Mouse (Mus musculus) embryonic facial prominence, embryonic 14.5 days (tissue): ENCODE measurements at regions not wholly inside any gene's neighbourhood (a gene's known extent, or its start where the extent isn't known, plus 50 kb on each side); places are given as distances from the start of the nearest gene placed in this dataset.
A peak's percentile ranks its signal among the peaks of the same experiment; 100 is the strongest.

Experiments used
- ATAC-seq: fragments of 200-750 bp; cut with Nextera tagmentation; 2 replicates; pipeline ENCODE4 v1.8.0; 2017; ENCODE audit warnings: low read depth, moderate number of reproducible peaks, moderate TSS enrichment
- DNase-seq: peaks from one replicate; pipeline ENCODE4 v3.0.0-alpha.2; 2015; ENCODE audit warnings: low spot score
- H3K27ac ChIP-seq: fragments of 300-500 bp; sonication (generic); replicated peaks from 2 replicates; pipeline ENCODE4 v1.5.1; 2014; ENCODE audit warnings: low read depth, mild to moderate bottlenecking, low read length, moderate library complexity
- H3K27me3 ChIP-seq: fragments of 300-500 bp; sonication (generic); replicated peaks from 2 replicates; pipeline ENCODE4 v1.6.1; 2014; ENCODE audit warnings: low read length; ENCODE audit not compliant: control insufficient read depth, insufficient read depth
- H3K36me3 ChIP-seq: fragments of 300-500 bp; sonication (generic); 2 replicates; pipeline ENCODE4 v1.6.1; 2014; ENCODE audit warnings: low read length, mixed read lengths; ENCODE audit not compliant: control insufficient read depth, insufficient read depth
- H3K4me1 ChIP-seq: fragments of 300-500 bp; sonication (generic); 2 replicates; pipeline ENCODE4 v1.6.1; 2014; ENCODE audit warnings: antibody characterized with exemption, low read length; ENCODE audit not compliant: control insufficient read depth, insufficient read depth
- H3K4me2 ChIP-seq: fragments of 300-500 bp; sonication (generic); 2 replicates; pipeline ENCODE4 v1.6.1; 2014; ENCODE audit warnings: low read depth, mild to moderate bottlenecking, low read length, moderate library complexity, mixed read lengths
- H3K4me3 ChIP-seq: fragments of 300-500 bp; sonication (generic); 2 replicates; pipeline ENCODE4 v1.5.1; 2014; ENCODE audit warnings: low read depth, mild to moderate bottlenecking, low read length
- H3K9ac ChIP-seq: fragments of 300-500 bp; sonication (generic); 2 replicates; pipeline ENCODE4 v1.6.1; 2014; ENCODE audit warnings: low read depth, mild to moderate bottlenecking, low read length, moderate library complexity, mixed read lengths
- H3K9me3 ChIP-seq: fragments of 300-500 bp; sonication (generic); 2 replicates; pipeline ENCODE4 v1.6.1; 2016; ENCODE audit warnings: low read length; ENCODE audit not compliant: control insufficient read depth
- WGBS: fragments of 180-500 bp; shearing (Covaris S2); extraction: QIAGEN DNeasy Blood & Tissue Kit; methylation state at CpG from one replicate; pipeline ENCODE4 v1.1.7; 2014; 5-methylcytosine and 5-hydroxymethylcytosine counted together

DNA sequence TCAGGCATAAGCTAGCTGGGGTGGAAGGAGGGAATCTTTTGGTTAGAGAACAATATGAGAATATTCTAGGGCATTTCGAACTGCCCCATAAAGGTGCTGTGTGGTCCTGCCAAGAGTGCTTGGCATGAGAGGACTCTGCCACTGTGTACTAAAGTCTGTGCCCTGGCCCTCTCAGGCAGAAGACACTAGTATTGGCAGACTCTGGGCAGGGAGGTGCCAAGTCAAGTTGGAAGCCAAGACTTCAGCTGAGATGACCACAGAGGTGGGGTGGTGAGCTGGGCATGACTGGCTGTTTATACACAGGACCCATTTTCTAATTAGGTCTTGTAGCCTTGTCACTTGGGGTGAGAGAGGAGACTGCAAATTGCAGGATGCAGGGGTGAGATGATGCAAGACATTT, 104.4 kb upstream of the Glra1 start:
- no peak for DNase-seq
- ATAC-seq, result no peak
- Histone ChIP-seq H3K4me2 (no peak overlapping the region), H3K4me3 (no peak overlapping the region), H3K9ac (no peak overlapping the region), H3K36me3 (no peaks in the 10 kb centered on the region), H3K27ac (no peak overlapping the region), H3K4me1 (no peaks in the 10 kb centered on the region), H3K27me3 (no peaks in the 10 kb centered on the region), H3K9me3 (no peaks in the 10 kb centered on the region)
- WGBS, result 90% methylated on average over 1 of the region's 1 CpGs

DNA sequence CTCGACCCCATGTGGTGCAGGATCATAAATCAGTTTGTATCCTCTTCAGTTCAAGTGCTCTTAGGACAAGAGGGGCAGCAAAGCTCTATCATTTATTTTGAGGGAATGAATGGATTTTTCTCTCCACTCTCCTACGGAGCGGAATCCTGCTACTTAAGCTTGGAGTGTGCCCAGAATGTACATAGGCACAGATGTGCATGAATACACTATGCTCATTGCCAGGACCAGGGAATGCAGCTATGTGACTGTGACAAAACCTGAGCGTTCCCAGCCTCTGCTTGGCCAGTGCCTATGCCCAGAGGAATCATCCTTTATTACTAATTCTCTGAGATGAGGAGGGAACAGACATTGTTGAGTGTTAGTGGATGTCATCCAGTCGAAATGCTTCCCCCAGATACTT, 99.5 kb upstream of the Glra1 start:
- no peaks in the 10 kb centered on the region for H3K4me1 ChIP-seq
- H3K4me3 ChIP-seq, result no peak overlapping the region
- no peak overlapping the region for H3K27ac ChIP-seq
- H3K36me3 ChIP-seq, result no peaks in the 10 kb centered on the region
- no peak for ATAC-seq
- no peaks in the 10 kb centered on the region for H3K9me3 ChIP-seq
- 79% methylated on average over 5 of the region's 5 CpGs for WGBS
- H3K27me3 ChIP-seq, result no peaks in the 10 kb centered on the region
- DNase-seq, result no peak
- H3K9ac ChIP-seq, result no peak overlapping the region
- H3K4me2 ChIP-seq, result no peak overlapping the region

GRCm38 (mm10) chr11:55701921-55702320, 93.9 kb upstream of the Glra1 start:
- Histone ChIP-seq H3K27me3 (no peaks in the 10 kb centered on the region), H3K9me3 (no peaks in the 10 kb centered on the region), H3K36me3 (no peaks in the 10 kb centered on the region), H3K4me3 (no peak overlapping the region), H3K27ac (no peak overlapping the region), H3K9ac (no peak overlapping the region), H3K4me1 (no peaks in the 10 kb centered on the region), H3K4me2 (no peak overlapping the region)
- ATAC-seq (no peak), DNase-seq (no peak)
- WGBS, result 79% methylated on average over 2 of the region's 2 CpGs

DNA sequence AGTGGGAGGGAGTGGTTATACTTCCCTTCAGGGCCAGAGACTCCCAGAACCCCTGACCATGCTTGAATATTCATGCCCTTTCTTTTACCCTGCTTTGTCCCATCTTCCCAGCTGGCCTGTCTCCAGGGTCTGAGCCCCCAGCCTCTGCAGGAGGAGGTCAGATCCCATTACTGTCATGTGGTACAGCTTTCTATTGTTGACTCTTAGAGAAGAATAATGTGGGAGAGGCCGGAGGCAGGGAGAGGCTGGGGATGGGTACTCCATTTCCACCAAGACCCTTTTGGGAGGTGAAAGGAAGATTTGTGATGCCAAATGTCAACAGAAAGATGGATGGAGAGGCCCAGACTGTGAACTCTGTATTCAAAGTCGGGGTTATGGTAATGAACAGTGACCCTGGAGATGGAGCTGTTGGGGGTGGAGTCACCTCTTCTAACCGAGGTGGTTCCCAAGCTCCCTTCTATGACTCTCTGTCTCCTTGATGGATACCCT, 77.1 kb upstream of the Glra1 start:
- Histone ChIP-seq H3K27ac (no peak overlapping the region), H3K27me3 (no peaks in the 10 kb centered on the region), H3K4me3 (no peak overlapping the region), H3K9ac (no peak overlapping the region), H3K36me3 (no peaks in the 10 kb centered on the region), H3K9me3 (no peaks in the 10 kb centered on the region), H3K4me1 (no peaks in the 10 kb centered on the region), H3K4me2 (no peak overlapping the region)
- 43% methylated on average over 3 of the region's 3 CpGs for WGBS
- no peak for ATAC-seq
- DNase-seq, result no peak

DNA sequence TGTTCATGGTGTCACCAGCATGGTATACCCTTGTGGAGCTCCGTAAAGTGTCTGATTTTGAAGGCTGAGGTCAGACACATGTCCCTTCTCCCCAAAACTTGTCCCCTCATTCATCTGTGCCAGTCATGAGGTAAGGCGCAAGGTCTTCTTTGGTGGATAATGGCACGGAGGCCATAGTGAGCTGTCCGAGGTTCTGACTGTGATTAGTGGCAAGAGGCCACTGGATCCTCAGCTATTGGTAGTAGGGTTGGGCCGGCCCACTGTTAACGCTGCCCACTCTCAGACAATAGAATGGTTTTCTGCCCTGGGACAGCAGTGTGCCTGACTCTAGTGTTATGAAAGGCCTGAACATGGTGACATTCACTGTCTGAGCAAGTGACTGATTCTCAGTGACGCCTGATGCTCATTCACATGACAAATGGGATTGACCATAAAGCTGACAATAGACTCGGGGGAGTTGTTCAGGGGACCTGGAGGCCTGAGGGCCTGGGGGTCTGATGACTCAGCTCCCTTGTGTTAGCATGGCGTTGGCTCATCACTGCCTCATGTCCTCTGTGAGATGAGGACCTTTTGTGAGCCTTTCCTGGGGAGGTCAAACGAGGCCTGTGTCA, 74.5 kb upstream of the Glra1 start:
- H3K9ac ChIP-seq, result no peak overlapping the region
- no peak for ATAC-seq
- H3K27me3 ChIP-seq, result no peaks in the 10 kb centered on the region
- DNase-seq, result peak; percentile 20
- no peaks in the 10 kb centered on the region for H3K36me3 ChIP-seq
- no peaks in the 10 kb centered on the region for H3K4me1 ChIP-seq
- WGBS, result 33% methylated on average over 10 of the region's 10 CpGs
- H3K4me2 ChIP-seq, result no peak overlapping the region
- H3K27ac ChIP-seq, result no peak overlapping the region
- no peaks in the 10 kb centered on the region for H3K9me3 ChIP-seq
- no peak overlapping the region for H3K4me3 ChIP-seq

DNA sequence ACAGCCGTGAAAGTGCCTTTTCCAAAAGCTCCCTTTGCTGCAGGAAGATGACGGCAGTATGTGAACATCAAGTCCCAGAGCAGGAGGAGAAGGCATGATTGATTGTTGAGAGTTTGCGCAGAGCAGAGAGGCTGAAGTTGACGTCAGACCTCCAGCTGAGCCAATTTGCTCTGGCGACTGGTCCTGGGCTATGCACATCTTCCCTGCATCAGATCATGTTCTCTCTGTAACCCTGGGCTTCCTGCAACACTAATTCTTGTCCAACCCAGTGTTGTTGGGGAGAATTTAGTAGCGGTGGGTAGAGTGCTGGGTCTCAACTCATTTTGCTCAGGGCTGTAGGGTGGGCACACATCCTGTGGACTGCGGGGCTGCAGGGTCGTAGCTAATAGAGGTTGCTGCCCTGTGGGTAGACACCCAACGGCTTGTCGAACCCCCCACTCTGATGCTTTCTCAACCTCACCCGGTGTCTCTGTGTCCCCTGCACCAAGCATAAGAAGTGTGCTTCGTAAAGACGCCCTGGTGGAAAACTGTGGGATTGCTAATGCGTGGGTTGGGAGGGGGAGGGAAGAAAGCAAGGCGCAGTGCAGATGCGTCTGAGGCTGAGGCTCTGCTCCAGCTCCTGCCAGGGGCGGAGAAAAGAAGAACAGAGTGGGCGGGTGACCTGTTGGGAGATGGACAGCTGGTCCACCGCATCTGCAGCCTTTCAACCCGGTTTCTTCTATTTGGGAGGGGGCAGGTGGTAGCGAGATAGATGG, 73.4 kb upstream of the Glra1 start:
- DNase-seq (no peak), ATAC-seq (no peak)
- WGBS, result 77% methylated on average over 21 of the region's 21 CpGs
- Histone ChIP-seq H3K27ac (no peak overlapping the region), H3K9ac (no peak overlapping the region), H3K9me3 (no peaks in the 10 kb centered on the region), H3K4me2 (no peak overlapping the region), H3K27me3 (no peaks in the 10 kb centered on the region), H3K36me3 (no peaks in the 10 kb centered on the region), H3K4me3 (no peak overlapping the region), H3K4me1 (no peaks in the 10 kb centered on the region)

GRCm38 (mm10) chr11:55663108-55663507, 55.1 kb upstream of the Glra1 start:
- Histone ChIP-seq H3K4me1 (no peaks in the 10 kb centered on the region), H3K4me3 (no peak overlapping the region), H3K4me2 (no peak overlapping the region), H3K9me3 (no peaks in the 10 kb centered on the region), H3K27ac (no peak overlapping the region), H3K9ac (no peak overlapping the region), H3K36me3 (no peaks in the 10 kb centered on the region), H3K27me3 (no peaks in the 10 kb centered on the region)
- ATAC-seq (no peak), DNase-seq (no peak)
- 94% methylated on average over 4 of the region's 4 CpGs for WGBS

GRCm38 (mm10) chr11:55662283-55662682, 54.3 kb upstream of the Glra1 start:
- Histone ChIP-seq H3K9ac (no peak overlapping the region), H3K9me3 (no peaks in the 10 kb centered on the region), H3K4me3 (no peak overlapping the region), H3K27ac (no peak overlapping the region), H3K27me3 (no peaks in the 10 kb centered on the region), H3K36me3 (no peaks in the 10 kb centered on the region), H3K4me1 (no peaks in the 10 kb centered on the region), H3K4me2 (no peak overlapping the region)
- DNase-seq (no peak), ATAC-seq (no peak)
- 71% methylated on average over 3 of the region's 3 CpGs for WGBS
